Mouse (Mus musculus): ENCODE data around the gene Kif20b. TPM values are rescaled to one million over a fixed set of nuclear protein-coding genes. Genes with fewer than 3 reads are reported as not detected.

Kif20b gene
- polyA plus RNA-seq, 1 experiment from 2014 or later: 33.3 TPM

DNA sequence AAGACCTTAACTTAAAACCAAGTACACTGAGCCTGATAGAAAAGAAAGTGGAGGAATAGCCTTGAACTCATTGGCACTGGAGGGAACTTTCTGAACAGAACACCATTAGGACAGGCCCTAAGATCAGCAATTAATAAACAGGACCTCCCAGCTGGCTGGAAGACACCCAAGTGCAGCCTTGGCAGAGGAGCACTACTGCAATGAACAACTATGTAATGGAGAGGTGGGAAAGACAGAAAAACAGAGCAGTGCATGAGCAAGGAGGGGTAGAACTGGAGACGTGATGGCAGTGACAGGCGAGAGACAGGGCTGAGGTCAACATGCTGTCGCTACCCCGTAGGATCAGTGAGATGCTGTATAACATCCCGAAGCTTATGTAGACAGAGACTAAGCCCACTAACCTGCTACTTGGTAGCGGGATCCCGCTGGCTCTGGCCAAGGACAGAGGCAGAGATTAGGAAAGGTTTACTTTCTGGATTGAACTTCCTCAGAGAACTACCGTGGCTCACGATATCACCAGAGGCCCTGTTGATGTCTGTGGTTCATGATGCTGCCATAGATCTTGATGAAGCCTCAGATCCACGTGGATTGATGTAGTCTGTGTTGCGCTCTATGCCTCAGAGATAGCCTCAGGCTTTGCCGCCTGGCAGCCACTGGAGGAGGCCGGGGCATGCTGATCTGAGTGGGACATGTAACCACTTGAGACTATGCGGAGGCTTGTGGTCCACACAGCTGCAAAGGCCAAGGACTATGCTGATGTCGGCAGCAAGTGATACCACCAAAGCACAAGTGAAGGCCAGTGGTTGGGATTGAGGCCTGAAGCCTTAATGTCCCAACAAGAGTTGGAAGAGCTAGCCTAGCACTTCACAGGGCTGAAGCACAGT lies 24.8 kb upstream of the Kif20b start:
- DNase-seq (ENCODE audit: low spot score) (no peak), ATAC-seq (replicated peaks; ENCODE audit: low FRiP score, low read depth) (no peak)
- 92% methylated on average over 15 of the region's 15 CpGs for WGBS
- Histone ChIP-seq H3K4me3 (replicated peaks; ENCODE audit: low read depth, low read length) (no peak overlapping the region), H3K4me1 (replicated peaks; ENCODE audit: insufficient read depth, low read length) (no peaks in the 10 kb centered on the region), H3K9me3 (replicated peaks; ENCODE audit: low read length) (no peaks in the 10 kb centered on the region), H3K27ac (no peak overlapping the region), H3K4me2 (ENCODE audit: low read length) (no peak overlapping the region), H3K27me3 (ENCODE audit: insufficient read depth, low read length) (no peaks in the 10 kb centered on the region), H3K36me3 (ENCODE audit: insufficient read depth, low read length) (no peaks in the 10 kb centered on the region), H3K9ac (ENCODE audit: low read depth, low read length) (no peak overlapping the region)
- no peak for TF ChIP-seq CTCF (IDR thresholded peaks at IDR 0.05; ENCODE audit: low read depth)

DNA sequence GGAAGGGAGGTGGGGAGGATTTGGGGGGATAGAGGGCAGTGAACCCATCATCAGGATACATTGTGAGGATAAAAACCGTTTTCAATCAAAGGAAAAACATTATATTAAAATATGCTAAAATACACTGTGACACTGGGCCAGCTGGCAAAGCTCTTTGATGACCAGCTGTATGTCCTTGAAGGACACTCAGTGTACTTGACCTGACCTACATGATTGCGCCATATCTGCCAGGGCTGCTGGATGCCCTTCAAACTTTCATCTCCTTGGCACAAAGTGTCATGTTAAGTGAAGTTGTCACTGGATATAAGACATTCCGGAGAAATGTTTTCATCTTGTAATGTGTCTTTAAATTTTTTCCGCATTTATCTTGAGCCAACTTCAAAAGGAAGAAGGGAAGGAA lies 23.2 kb upstream of the Kif20b start:
- 85% methylated on average over 4 of the region's 4 CpGs for WGBS
- no peaks in the 10 kb centered on the region for H3K4me1 ChIP-seq (replicated peaks; ENCODE audit: insufficient read depth, low read length)
- DNase-seq (ENCODE audit: low spot score) (no peak), ATAC-seq (replicated peaks; ENCODE audit: low FRiP score, low read depth) (no peak)
- H3K27ac ChIP-seq: no peak overlapping the region
- TF ChIP-seq CTCF (IDR thresholded peaks at IDR 0.05; ENCODE audit: low read depth): no peak
- H3K9me3 ChIP-seq (replicated peaks; ENCODE audit: low read length): no peaks in the 10 kb centered on the region
- no peaks in the 10 kb centered on the region for H3K27me3 ChIP-seq (ENCODE audit: insufficient read depth, low read length)
- no peak overlapping the region for H3K4me2 ChIP-seq (ENCODE audit: low read length)
- H3K36me3 ChIP-seq (ENCODE audit: insufficient read depth, low read length): no peaks in the 10 kb centered on the region
- H3K9ac ChIP-seq (ENCODE audit: low read depth, low read length): no peak overlapping the region
- H3K4me3 ChIP-seq (replicated peaks; ENCODE audit: low read depth, low read length): no peak overlapping the region

DNA sequence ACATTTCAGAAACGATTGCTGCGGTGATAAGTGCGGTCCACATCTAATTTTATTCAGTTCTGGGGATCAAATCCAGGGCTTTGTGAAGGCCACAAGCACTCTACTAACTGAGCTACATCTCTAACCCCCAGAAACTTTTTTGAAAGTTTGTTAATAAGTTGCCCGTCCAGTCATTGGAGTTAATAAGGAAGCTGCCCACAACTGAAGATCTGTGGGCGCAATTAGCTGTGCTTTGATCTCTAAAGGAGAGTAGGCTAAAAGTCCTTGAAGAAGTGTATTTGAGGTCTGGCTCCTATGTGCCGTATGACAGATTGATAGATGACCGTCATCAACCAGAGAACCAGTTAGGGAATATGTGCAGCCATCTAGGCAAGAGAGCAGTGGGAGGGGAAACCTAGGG lies 20.9 kb upstream of the Kif20b start:
- no peak overlapping the region for H3K4me2 ChIP-seq (ENCODE audit: low read length)
- no peaks in the 10 kb centered on the region for H3K27me3 ChIP-seq (ENCODE audit: insufficient read depth, low read length)
- no peak overlapping the region for H3K9ac ChIP-seq (ENCODE audit: low read depth, low read length)
- no peak overlapping the region for H3K27ac ChIP-seq
- DNase-seq (ENCODE audit: low spot score) (no peak), ATAC-seq (replicated peaks; ENCODE audit: low FRiP score, low read depth) (no peak)
- H3K4me1 ChIP-seq (replicated peaks; ENCODE audit: insufficient read depth, low read length): no peaks in the 10 kb centered on the region
- 77% methylated on average over 7 of the region's 7 CpGs for WGBS
- no peaks in the 10 kb centered on the region for H3K9me3 ChIP-seq (replicated peaks; ENCODE audit: low read length)
- no peak for TF ChIP-seq CTCF (IDR thresholded peaks at IDR 0.05; ENCODE audit: low read depth)
- H3K36me3 ChIP-seq (ENCODE audit: insufficient read depth, low read length): no peaks in the 10 kb centered on the region
- H3K4me3 ChIP-seq (replicated peaks; ENCODE audit: low read depth, low read length): no peak overlapping the region

DNA sequence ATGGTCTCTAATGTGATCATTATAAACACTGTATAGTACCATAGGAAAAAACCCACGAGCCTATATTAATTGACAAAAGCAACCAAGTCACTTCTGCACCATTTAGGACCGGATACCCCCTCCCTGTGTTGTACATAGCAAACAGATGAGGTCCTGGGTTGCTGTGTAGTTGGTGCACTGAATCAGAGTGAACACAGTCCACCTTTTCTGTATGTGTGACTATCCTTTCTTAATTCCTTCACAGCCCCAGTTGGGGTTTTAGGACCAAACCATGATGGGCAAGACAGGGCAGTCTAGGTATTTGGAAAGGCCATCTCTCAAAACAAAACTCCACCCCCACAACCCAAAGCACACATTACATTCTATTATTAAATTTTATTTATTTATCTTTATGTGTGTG lies 20.4 kb upstream of the Kif20b start:
- ATAC-seq (replicated peaks; ENCODE audit: low FRiP score, low read depth) (no peak), DNase-seq (ENCODE audit: low spot score) (no peak)
- H3K4me1 ChIP-seq (replicated peaks; ENCODE audit: insufficient read depth, low read length): no peaks in the 10 kb centered on the region
- H3K27ac ChIP-seq: no peak overlapping the region
- no peak overlapping the region for H3K4me3 ChIP-seq (replicated peaks; ENCODE audit: low read depth, low read length)
- H3K36me3 ChIP-seq (ENCODE audit: insufficient read depth, low read length): no peaks in the 10 kb centered on the region
- WGBS: 79% methylated on average over 2 of the region's 2 CpGs
- H3K9ac ChIP-seq (ENCODE audit: low read depth, low read length): no peak overlapping the region
- no peak for TF ChIP-seq CTCF (IDR thresholded peaks at IDR 0.05; ENCODE audit: low read depth)
- no peak overlapping the region for H3K4me2 ChIP-seq (ENCODE audit: low read length)
- H3K9me3 ChIP-seq (replicated peaks; ENCODE audit: low read length): no peaks in the 10 kb centered on the region
- H3K27me3 ChIP-seq (ENCODE audit: insufficient read depth, low read length): no peaks in the 10 kb centered on the region

DNA sequence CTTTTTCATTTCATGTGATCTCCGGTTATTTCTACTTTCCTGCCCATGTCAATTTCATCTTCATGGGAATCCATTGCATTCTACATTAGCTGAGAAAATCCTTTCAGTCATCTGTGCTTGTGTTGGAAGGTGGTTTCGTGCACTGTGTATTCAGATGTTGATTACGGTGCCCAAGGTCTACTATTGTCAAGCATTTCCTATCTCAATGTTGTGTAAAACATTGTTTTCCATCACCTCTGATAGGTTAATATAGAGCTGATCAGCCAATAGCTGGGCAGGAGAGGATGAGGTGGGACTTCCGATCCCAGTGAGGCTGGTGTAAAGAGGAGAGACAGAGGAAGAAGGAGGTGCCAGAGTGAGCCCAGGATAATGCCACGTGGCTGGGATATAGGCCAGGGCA lies 18.1 kb upstream of the Kif20b start:
- no peaks in the 10 kb centered on the region for H3K9me3 ChIP-seq (replicated peaks; ENCODE audit: low read length)
- no peak overlapping the region for H3K4me3 ChIP-seq (replicated peaks; ENCODE audit: low read depth, low read length)
- H3K4me2 ChIP-seq (ENCODE audit: low read length): no peak overlapping the region
- H3K27ac ChIP-seq: no peak overlapping the region
- WGBS: 88% methylated on average over 5 of the region's 5 CpGs
- H3K36me3 ChIP-seq (ENCODE audit: insufficient read depth, low read length): no peaks in the 10 kb centered on the region
- H3K9ac ChIP-seq (ENCODE audit: low read depth, low read length): no peak overlapping the region
- ATAC-seq (replicated peaks; ENCODE audit: low FRiP score, low read depth): no peak
- DNase-seq (ENCODE audit: low spot score): no peak
- H3K4me1 ChIP-seq (replicated peaks; ENCODE audit: insufficient read depth, low read length): no peaks in the 10 kb centered on the region
- no peaks in the 10 kb centered on the region for H3K27me3 ChIP-seq (ENCODE audit: insufficient read depth, low read length)
- TF ChIP-seq CTCF (IDR thresholded peaks at IDR 0.05; ENCODE audit: low read depth): no peak

DNA sequence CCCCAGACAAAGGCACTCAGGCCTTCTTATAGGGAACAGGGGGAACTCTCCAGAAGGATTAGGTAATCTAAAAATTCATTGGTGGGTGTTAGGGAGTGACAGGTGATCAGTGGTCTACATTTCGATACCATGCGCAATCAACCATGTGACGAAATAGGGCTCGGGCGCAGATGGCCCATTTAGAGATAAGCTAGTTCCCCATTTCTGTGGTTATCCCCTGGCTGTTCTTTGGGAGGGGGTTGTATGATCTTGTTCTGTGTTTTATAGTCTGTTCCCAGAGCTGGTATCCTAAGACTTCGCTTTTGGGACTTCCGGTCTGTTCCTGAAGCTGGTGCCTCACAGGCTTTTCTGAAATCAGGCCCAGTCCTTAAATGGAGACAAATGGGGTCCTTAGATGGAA lies 16.7 kb upstream of the Kif20b start:
- H3K9me3 ChIP-seq (replicated peaks; ENCODE audit: low read length): no peaks in the 10 kb centered on the region
- no peak overlapping the region for H3K4me2 ChIP-seq (ENCODE audit: low read length)
- ATAC-seq (replicated peaks; ENCODE audit: low FRiP score, low read depth): no peak

More for the DNA sequence above, 16.7 kb upstream of the Kif20b start:
- no peaks in the 10 kb centered on the region for H3K4me1 ChIP-seq (replicated peaks; ENCODE audit: insufficient read depth, low read length)
- no peaks in the 10 kb centered on the region for H3K27me3 ChIP-seq (ENCODE audit: insufficient read depth, low read length)
- H3K27ac ChIP-seq: no peak overlapping the region
- H3K36me3 ChIP-seq (ENCODE audit: insufficient read depth, low read length): no peaks in the 10 kb centered on the region
- H3K4me3 ChIP-seq (replicated peaks; ENCODE audit: low read depth, low read length): no peak overlapping the region
- TF ChIP-seq CTCF (IDR thresholded peaks at IDR 0.05; ENCODE audit: low read depth): no peak
- WGBS: 93% methylated on average over 7 of the region's 7 CpGs
- H3K9ac ChIP-seq (ENCODE audit: low read depth, low read length): no peak overlapping the region
- no peak for DNase-seq (ENCODE audit: low spot score)
